Comparison of ENCODE assay signal across 9 mouse cellular contexts in genomic region chr8:117107533-117107932, GRCm38 (mm10). TPM values are rescaled to one million over a fixed set of nuclear protein-coding genes. Genes with fewer than 3 reads are reported as not detected.
A peak's percentile ranks its signal among the peaks of the same experiment; 100 is the strongest.
DNase-seq lines count a peak whose midpoint lies in the region; ATAC-seq and TF ChIP-seq lines count a peak whose summit lies in the region.
"Had no signal": no experiment of that assay in that cellular context is flagged by ENCODE, and none has a peak within 500 bp of the region (broad histone marks: within the 10 kb centered on the region; RNA-seq: fewer than 3 reads in every experiment).

No protein-coding gene starts in this region.

- H3K4me3 ChIP-seq in lung, embryonic 14.5 days (ENCODE audit: low read depth, low read length): no peak overlapping the region
- H3K4me3 ChIP-seq: heart, embryonic 15.5 days had no signal

- no peaks in the 10 kb centered on the region for H3K9me3 ChIP-seq in lung, embryonic 14.5 days (ENCODE audit: low read depth, low read length)
- H3K9me3 ChIP-seq: heart, embryonic 15.5 days had no signal

- no peaks in the 10 kb centered on the region for H3K4me1 ChIP-seq in lung, embryonic 14.5 days (ENCODE audit: insufficient read depth)
- H3K4me1 ChIP-seq: heart, embryonic 15.5 days had no signal

- 17% methylated on average over 9 of the region's 9 CpGs for WGBS in lung, embryonic 14.5 days

- H3K9ac ChIP-seq in lung, embryonic 14.5 days: no peak overlapping the region
- H3K9ac ChIP-seq: heart, embryonic 15.5 days had no signal

- H3K4me2 ChIP-seq in lung, embryonic 14.5 days: no peak overlapping the region
- H3K4me2 ChIP-seq: heart, embryonic 15.5 days had no signal

- no peak overlapping the region for H3K27ac ChIP-seq in lung, embryonic 14.5 days (ENCODE audit: low read depth)
- H3K27ac ChIP-seq: heart, embryonic 15.5 days had no signal

- peak; percentile 89 for TF ChIP-seq CTCF in lung, embryonic 14.5 days (IDR thresholded peaks at IDR 0.05; ENCODE audit: low read depth)

- peak; percentile 14; the same call in 1 of the 2 replicates for ATAC-seq in lung, embryonic 14.5 days (ENCODE audit: insufficient read depth)

- H3K27me3 ChIP-seq in lung, embryonic 14.5 days (ENCODE audit: insufficient read depth, low read length): no peaks in the 10 kb centered on the region
- H3K27me3 ChIP-seq: heart, embryonic 15.5 days had no signal

- no peaks in the 10 kb centered on the region for H3K36me3 ChIP-seq in lung, embryonic 14.5 days (ENCODE audit: insufficient read depth)
- H3K36me3 ChIP-seq: heart, embryonic 15.5 days had no signal

- peak; percentile 68 for DNase-seq in CD4-positive helper T cell, adult 2 months (ENCODE audit: low read depth, low spot score)
- peak; percentile 85 for DNase-seq in R1 (ENCODE audit: low read depth, low spot score)
- peak; percentile 82 to 88 for DNase-seq in cerebellum, postnatal 14 days
- DNase-seq in heart, adult 18-20 months: peak; percentile 47 to 84
- DNase-seq in layer of hippocampus, adult 11-12 months (ENCODE audit: low spot score): peak; percentile 83
- DNase-seq in lung, embryonic 14.5 days: peak; percentile 83
- DNase-seq in right cerebral cortex, adult 18-20 months: peak; percentile 66
- DNase-seq in urinary bladder, postnatal 14 days (ENCODE audit: low spot score): peak; percentile 83

RNA-seq across cellular contexts. Expression of gene Bco1, which starts 11.9 kb away (rescaled TPM):
- under 1 TPM in 1 of 2 experiments, not detected in 1; 0.15 TPM for total RNA-seq in heart, adult 18-20 months (2021)
- 0.43 and 0.75 TPM in 2 replicates for polyA plus RNA-seq in lung, embryonic 14.5 days (2014; fragmentation: Nextera tagmentation; extraction: Ambion mirVana)
- polyA plus RNA-seq: heart, embryonic 15.5 days had no signal

RNA-seq across cellular contexts. Expression of gene Pkd1l2, which starts 25.3 kb away (rescaled TPM):
- total RNA-seq in heart, adult 18-20 months (2021): not detected
- 0.18 TPM in 1 of 2 replicates, not detected in the other for polyA plus RNA-seq in lung, embryonic 14.5 days (2014; fragmentation: Nextera tagmentation; extraction: Ambion mirVana)

RNA-seq across cellular contexts. Expression of gene Gan, which starts 50.4 kb away (rescaled TPM):
- total RNA-seq in heart, adult 18-20 months (2021): 1 to 10 TPM; 4.0 to 5.3 TPM
- 3.3 and 3.4 TPM in 2 replicates for polyA plus RNA-seq in lung, embryonic 14.5 days (2014; fragmentation: Nextera tagmentation; extraction: Ambion mirVana)
